Mouse (Mus musculus) brain, embryonic 14.5 days (tissue): ENCODE measurements around the gene Gca.

ENCODE experiments used
- CTCF ChIP-seq: fragments of 200-500 bp; IDR thresholded peaks from 2 replicates; pipeline ENCODE4 v1.5.1; 2012; ENCODE audit warnings: inconsistent platforms, mild to moderate bottlenecking, moderate library complexity, borderline replicate concordance; ENCODE audit not compliant: insufficient read depth, insufficient read length; ENCODE audit errors: extremely low read depth
- POLR2A ChIP-seq: fragments of 200-500 bp; IDR thresholded peaks from 2 replicates; pipeline ENCODE4 v1.6.1; 2012; ENCODE audit warnings: mild to moderate bottlenecking, inconsistent platforms, borderline replicate concordance; ENCODE audit not compliant: poor library complexity, insufficient read depth, insufficient read length, severe bottlenecking; ENCODE audit errors: extremely low read depth

DNA sequence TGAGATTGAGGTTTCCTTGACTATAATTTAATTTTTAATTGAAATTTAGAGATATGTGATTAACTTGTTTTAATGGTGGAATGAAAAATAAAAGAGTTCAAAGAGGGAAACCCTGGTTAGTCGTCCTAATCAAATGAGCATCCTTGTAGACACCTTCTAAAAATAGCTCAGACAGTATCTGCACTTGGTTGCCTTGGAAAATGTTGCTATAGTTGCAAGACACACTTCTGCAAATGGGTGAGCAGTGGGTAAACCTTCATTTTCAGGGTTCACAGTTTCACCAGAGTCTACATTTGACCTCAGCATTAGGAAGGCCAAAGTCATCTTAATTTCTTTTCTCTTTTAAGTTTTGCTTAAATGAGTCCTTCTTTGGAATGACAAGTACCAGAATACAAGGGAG is 54.3 kb downstream of the Gca start:
- TF ChIP-seq CTCF (no peak), POLR2A (no peak)
